8 mouse cellular contexts compared by ENCODE assay signal in genomic region chr5:18360956-18361355, GRCm38 (mm10). TPM values are rescaled to one million over a fixed set of nuclear protein-coding genes. Genes with fewer than 3 reads are reported as not detected.
DNase-seq lines count a peak whose midpoint lies in the region; ATAC-seq lines count a peak whose summit lies in the region.

No protein-coding gene starts in this region.

- peak overlapping the region; percentile 87 for H3K4me2 ChIP-seq in heart, embryonic 12.5 days

- no peak for DNase-seq in heart, adult 18-20 months
- DNase-seq in ZHBTc4 (ENCODE audit: low read depth, low spot score): peak; percentile 12
- peak; percentile 83 for DNase-seq in gonadal fat pad, adult 2 months (ENCODE audit: low read depth)
- peak; percentile 7 for DNase-seq in mesoderm, embryonic 11.5 days (ENCODE audit: low read depth, low spot score)
- DNase-seq in adrenal gland, adult 2 months: no peak
- no peak for DNase-seq in left cerebral cortex, adult 8-10 months (ENCODE audit: low spot score in 2 of 2)
- DNase-seq in gastrocnemius, postnatal 36 days: no peak

- intact Hi-C loops in gastrocnemius, postnatal 36 days (cut with DNase I): no loop called here

- no peak for ATAC-seq in heart, embryonic 12.5 days (ENCODE audit: insufficient number of reproducible peaks, low FRiP score)

- no peaks in the 10 kb centered on the region for H3K9me3 ChIP-seq in heart, embryonic 12.5 days (replicated peaks)

- WGBS in heart, embryonic 12.5 days: 26% methylated on average over 6 of the region's 6 CpGs

- H3K27ac ChIP-seq in heart, embryonic 12.5 days (ENCODE audit: poor library complexity, severe bottlenecking): no peak overlapping the region

- H3K36me3 ChIP-seq in heart, embryonic 12.5 days: no peaks in the 10 kb centered on the region

- H3K4me3 ChIP-seq in heart, embryonic 12.5 days: peak overlapping the region; percentile 93

- H3K9ac ChIP-seq in heart, embryonic 12.5 days: peak overlapping the region; percentile 79; the same call in 1 of the 2 replicates

- peaks cover 4% of the 10 kb centered on the region; the same call in 1 of the 2 replicates for H3K4me1 ChIP-seq in heart, embryonic 12.5 days (replicated peaks)

- H3K27me3 ChIP-seq in heart, embryonic 12.5 days (replicated peaks): no peaks in the 10 kb centered on the region

RNA-seq across cellular contexts. Expression of gene Gnai1, which starts 0.8 kb away (rescaled TPM):
- 32.4 and 33.7 TPM in 2 replicates for polyA plus RNA-seq in heart, embryonic 12.5 days (2016; fragmentation: Nextera tagmentation; extraction: Ambion mirVana)
- total RNA-seq in heart, adult 18-20 months (2021): 1 to 10 TPM; 7.0 to 8.2 TPM
- 51.5 and 59.0 TPM in 2 replicates for polyA plus RNA-seq in gonadal fat pad, adult 2 months (2012; rRNA removed)
- total RNA-seq in adrenal gland, adult 2 months (2021): 10 to 100 TPM; 29.3 to 29.8 TPM
- polyA plus RNA-seq in adrenal gland, adult 2 months (2012; rRNA removed): 9.4 and 10.1 TPM in 2 replicates
- total RNA-seq in left cerebral cortex, adult 8-10 months (2022): 100 to 1,000 TPM; 148 to 180 (median 165) TPM
- 1 to 10 TPM; 2.0 to 2.6 TPM for total RNA-seq in gastrocnemius, postnatal 36 days (2021)

Comparison
In these comparisons a context has a peak if more than half of its experiments do, and no peak if none do; other contexts are left out.
1. DNase-seq: peak in ZHBTc4 (single experiment), gonadal fat pad, adult 2 months (single experiment) and mesoderm, embryonic 11.5 days (single experiment); none in heart, adult 18-20 months (0 of 2), adrenal gland, adult 2 months (single experiment), left cerebral cortex, adult 8-10 months (0 of 2) and gastrocnemius, postnatal 36 days (0 of 2).
2. RNA of gene Gnai1, which starts 0.8 kb away (total RNA-seq): 148 to 180 TPM in left cerebral cortex, adult 8-10 months; 29.3 to 29.8 TPM in adrenal gland, adult 2 months, 7.0 to 8.2 TPM in heart, adult 18-20 months and 2.0 to 2.6 TPM in gastrocnemius, postnatal 36 days; every median in the first group is over 4 times any median in the second.